Mouse (Mus musculus) intestine, embryonic 15.5 days (tissue): ENCODE results near the gene Cpox. TPM values are rescaled to one million over a fixed set of nuclear protein-coding genes. Genes with fewer than 3 reads are reported as not detected.

ENCODE experiments used
- ATAC-seq: fragments of 200-750 bp; cut with Nextera tagmentation; 2 replicates; pipeline ENCODE4 v1.8.0; 2017; ENCODE audit warnings: moderate TSS enrichment, moderate library complexity
- H3K27ac ChIP-seq: fragments of 300-500 bp; sonication (generic); 2 replicates; pipeline ENCODE4 v1.5.1; 2015; ENCODE audit warnings: mild to moderate bottlenecking, inconsistent platforms
- H3K27me3 ChIP-seq: fragments of 300-500 bp; sonication (generic); replicated peaks from 2 replicates; pipeline ENCODE4 v1.6.1; 2015; ENCODE audit warnings: inconsistent platforms
- H3K36me3 ChIP-seq: fragments of 300-500 bp; sonication (generic); 2 replicates; pipeline ENCODE4 v1.6.1; 2015; ENCODE audit warnings: inconsistent platforms
- H3K4me1 ChIP-seq: fragments of 300-500 bp; sonication (generic); replicated peaks from 2 replicates; pipeline ENCODE4 v1.6.1; 2015; ENCODE audit warnings: inconsistent platforms
- H3K4me2 ChIP-seq: fragments of 300-500 bp; sonication (generic); replicated peaks from 2 replicates; pipeline ENCODE4 v1.6.1; 2015; ENCODE audit warnings: mild to moderate bottlenecking, inconsistent platforms
- H3K4me3 ChIP-seq: fragments of 300-500 bp; sonication (generic); replicated peaks from 2 replicates; pipeline ENCODE4 v1.5.1; 2015; ENCODE audit warnings: inconsistent platforms
- H3K9ac ChIP-seq: fragments of 300-500 bp; sonication (generic); 2 replicates; pipeline ENCODE4 v1.6.1; 2015; ENCODE audit warnings: inconsistent platforms
- H3K9me3 ChIP-seq: fragments of 300-500 bp; sonication (generic); 2 replicates; pipeline ENCODE4 v1.6.1; 2016; ENCODE audit warnings: inconsistent platforms
- WGBS: fragments of 180-500 bp; shearing (Covaris S2); methylation state at CpG from one replicate; pipeline ENCODE4 v1.1.7; 2015; 5-methylcytosine and 5-hydroxymethylcytosine counted together
- polyA plus RNA-seq: library from polyadenylated mRNA; unstranded; fragments of >200 nt; fragmentation: Nextera tagmentation; extraction: Ambion mirVana; gene quantifications from 2 replicates; pipeline ENCODE4 v1.2.1, GENCODE M21; 2015

Cpox gene
- polyA plus RNA-seq: 58.4 and 71.3 TPM in 2 replicates

GRCm38 (mm10) chr16:58669917-58670630 lies at the start of gene Cpox:
Gene Cpox (plus strand): TSS chr16:58670292.
- peak; percentile 99 for ATAC-seq
- Histone ChIP-seq H3K27me3 (no peaks in the 10 kb centered on the region), H3K27ac (peak within 1 kb of the TSS; percentile 86), H3K36me3 (no peaks in the 10 kb centered on the region), H3K9ac (peak within 1 kb of the TSS; percentile 79), H3K4me2 (peak within 1 kb of the TSS; percentile 80), H3K4me3 (peak within 1 kb of the TSS; percentile 71), H3K9me3 (no peaks in the 10 kb centered on the region), H3K4me1 (no peaks in the 10 kb centered on the region)
- under 1% methylated on average over 51 of the region's 51 CpGs for WGBS

GRCm38 (mm10) chr16:58622377-58622776 lies 47.7 kb upstream of the Cpox start:
- Histone ChIP-seq H3K4me2 (no peak overlapping the region), H3K9me3 (no peaks in the 10 kb centered on the region), H3K9ac (no peak overlapping the region), H3K27ac (no peak overlapping the region), H3K4me1 (no peaks in the 10 kb centered on the region), H3K4me3 (no peak overlapping the region), H3K27me3 (no peaks in the 10 kb centered on the region), H3K36me3 (no peaks in the 10 kb centered on the region)
- ATAC-seq: no peak
- 84% methylated on average over 3 of the region's 3 CpGs for WGBS

GRCm38 (mm10) chr16:58623114-58623513 lies 47.0 kb upstream of the Cpox start:
- Histone ChIP-seq H3K4me2 (no peak overlapping the region), H3K9me3 (no peaks in the 10 kb centered on the region), H3K4me3 (no peak overlapping the region), H3K36me3 (no peaks in the 10 kb centered on the region), H3K9ac (no peak overlapping the region), H3K4me1 (no peaks in the 10 kb centered on the region), H3K27ac (no peak overlapping the region), H3K27me3 (no peaks in the 10 kb centered on the region)
- no peak for ATAC-seq
- 58% methylated on average over 4 of the region's 4 CpGs for whole genome bisulfite sequencing

- Histone ChIP-seq H3K9me3 (no peaks in the 10 kb centered on the region), H3K9ac (no peak overlapping the region), H3K4me2 (no peak overlapping the region), H3K36me3 (no peaks in the 10 kb centered on the region), H3K4me1 (no peaks in the 10 kb centered on the region), H3K4me3 (no peak overlapping the region), H3K27me3 (no peaks in the 10 kb centered on the region), H3K27ac (no peak overlapping the region)
- 87% methylated on average over 6 of the region's 6 CpGs for WGBS
- ATAC-seq: peak; percentile 49; the same call in 1 of the 2 replicates
These were observed 46.1 kb upstream of the Cpox start for GRCm38 (mm10) chr16:58623944-58624343.

DNA sequence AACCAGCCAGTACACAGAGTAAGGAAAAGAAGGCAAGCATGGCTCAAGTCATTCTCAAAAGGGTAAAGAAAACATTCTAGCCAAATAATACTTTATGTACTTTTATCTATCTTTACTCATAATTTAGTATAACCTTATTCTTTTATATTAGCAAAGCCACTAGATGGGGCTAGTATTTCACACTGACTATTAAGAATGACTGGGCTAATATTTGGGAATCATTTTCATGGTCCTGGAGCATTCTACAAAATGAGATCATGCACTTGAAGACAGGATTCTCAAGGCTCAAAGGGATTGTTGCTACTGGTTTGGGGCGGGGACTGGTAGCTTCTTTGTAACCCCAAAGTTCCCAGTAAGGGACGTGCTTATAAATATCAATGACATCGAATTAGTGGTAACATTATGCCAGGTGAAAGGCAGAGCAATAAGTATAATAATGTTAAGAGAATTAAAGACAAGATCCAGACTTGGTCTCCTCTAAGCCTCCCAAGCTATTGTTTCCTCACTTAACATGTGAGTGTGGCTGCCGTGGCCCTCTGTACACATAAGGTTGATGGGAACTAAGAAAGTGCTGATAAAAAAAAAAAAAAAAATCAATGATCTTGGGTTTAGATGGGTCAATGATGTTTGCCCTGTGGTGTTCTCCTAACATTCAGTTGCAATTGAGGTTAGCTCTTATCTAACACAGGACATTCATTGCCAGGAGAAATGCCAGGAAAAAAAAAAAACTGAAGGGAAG lies 42.3 kb upstream of the Cpox start:
- Histone ChIP-seq H3K9me3 (no peaks in the 10 kb centered on the region), H3K4me1 (no peaks in the 10 kb centered on the region), H3K4me3 (no peak overlapping the region), H3K27ac (no peak overlapping the region), H3K27me3 (no peaks in the 10 kb centered on the region), H3K9ac (no peak overlapping the region), H3K36me3 (no peaks in the 10 kb centered on the region), H3K4me2 (no peak overlapping the region)
- ATAC-seq: no peak
- 81% methylated on average over 4 of the region's 4 CpGs for WGBS

DNA sequence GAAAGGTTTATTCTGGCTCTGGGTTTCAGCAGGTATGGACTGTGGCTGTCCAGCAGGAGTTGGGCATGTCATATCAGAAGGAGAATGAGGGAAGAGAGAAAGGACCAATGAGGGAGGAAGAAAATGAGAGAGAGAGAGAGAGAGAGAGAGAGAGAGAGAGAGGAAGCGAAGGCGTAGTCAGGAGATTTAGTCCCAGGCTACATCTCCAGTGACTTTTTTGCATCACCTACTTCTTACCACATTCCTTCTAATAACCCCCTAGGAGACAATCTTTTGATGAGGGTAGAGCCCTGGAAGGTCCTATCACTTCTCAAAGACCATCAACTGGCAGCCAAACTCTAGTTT lies 41.8 kb upstream of the Cpox start:
- Histone ChIP-seq H3K9me3 (no peaks in the 10 kb centered on the region), H3K9ac (no peak overlapping the region), H3K4me2 (no peak overlapping the region), H3K27ac (no peak overlapping the region), H3K4me1 (no peaks in the 10 kb centered on the region), H3K36me3 (no peaks in the 10 kb centered on the region), H3K27me3 (no peaks in the 10 kb centered on the region), H3K4me3 (no peak overlapping the region)
- WGBS: 100% methylated on average over 2 of the region's 2 CpGs
- no peak for ATAC-seq

DNA sequence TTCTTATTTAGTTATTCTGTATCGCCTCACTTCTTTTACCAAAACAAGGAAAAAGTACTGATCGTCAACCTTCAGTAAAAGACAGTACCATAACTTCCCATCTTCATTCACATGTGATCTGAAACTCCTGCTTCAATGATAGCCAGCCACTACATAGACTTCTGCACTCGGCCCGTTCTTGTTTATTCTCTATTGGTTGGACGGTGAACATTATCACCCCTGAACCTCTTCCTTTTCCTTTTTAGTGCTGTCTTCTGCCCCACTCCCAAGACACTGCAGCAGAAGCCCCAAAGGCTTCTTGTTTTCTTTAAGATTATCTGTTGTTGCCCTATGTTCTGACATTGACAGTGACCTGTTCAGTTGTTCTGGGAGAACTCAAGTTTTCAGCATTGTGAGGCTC lies 41.1 kb upstream of the Cpox start:
- Histone ChIP-seq H3K27me3 (no peaks in the 10 kb centered on the region), H3K27ac (no peak overlapping the region), H3K36me3 (no peaks in the 10 kb centered on the region), H3K4me3 (no peak overlapping the region), H3K4me1 (no peaks in the 10 kb centered on the region), H3K4me2 (no peak overlapping the region), H3K9ac (no peak overlapping the region), H3K9me3 (no peaks in the 10 kb centered on the region)
- WGBS: 88% methylated on average over 5 of the region's 5 CpGs
- no peak for ATAC-seq

- Histone ChIP-seq H3K27ac (no peak overlapping the region), H3K9me3 (no peaks in the 10 kb centered on the region), H3K36me3 (no peaks in the 10 kb centered on the region), H3K4me2 (no peak overlapping the region), H3K9ac (no peak overlapping the region), H3K4me3 (no peak overlapping the region), H3K27me3 (no peaks in the 10 kb centered on the region), H3K4me1 (no peaks in the 10 kb centered on the region)
- 57% methylated on average over 2 of the region's 2 CpGs for WGBS
- ATAC-seq: no peak
These were observed 40.4 kb upstream of the Cpox start for GRCm38 (mm10) chr16:58629736-58630135.

GRCm38 (mm10) chr16:58635866-58636265 lies 34.2 kb upstream of the Cpox start:
- Histone ChIP-seq H3K4me2 (no peak overlapping the region), H3K27ac (no peak overlapping the region), H3K9ac (no peak overlapping the region), H3K9me3 (no peaks in the 10 kb centered on the region), H3K27me3 (no peaks in the 10 kb centered on the region), H3K36me3 (no peaks in the 10 kb centered on the region), H3K4me1 (no peaks in the 10 kb centered on the region), H3K4me3 (no peak overlapping the region)
- ATAC-seq: no peak
- 52% methylated on average over 2 of the region's 2 CpGs for WGBS

- H3K36me3 ChIP-seq: no peaks in the 10 kb centered on the region
- H3K9ac ChIP-seq: no peak overlapping the region
- H3K4me3 ChIP-seq: no peak overlapping the region
- no peak for ATAC-seq
- no peaks in the 10 kb centered on the region for H3K4me1 ChIP-seq
- H3K27me3 ChIP-seq: no peaks in the 10 kb centered on the region
- H3K27ac ChIP-seq: no peak overlapping the region
- H3K9me3 ChIP-seq: no peaks in the 10 kb centered on the region
- WGBS: 86% methylated on average over 4 of the region's 4 CpGs
- H3K4me2 ChIP-seq: no peak overlapping the region
These were observed 32.6 kb upstream of the Cpox start for GRCm38 (mm10) chr16:58637448-58637847.

- Histone ChIP-seq H3K9me3 (no peaks in the 10 kb centered on the region), H3K4me2 (no peak overlapping the region), H3K27ac (no peak overlapping the region), H3K27me3 (no peaks in the 10 kb centered on the region), H3K4me1 (no peaks in the 10 kb centered on the region), H3K9ac (no peak overlapping the region), H3K4me3 (no peak overlapping the region), H3K36me3 (no peaks in the 10 kb centered on the region)
- WGBS: 78% methylated on average over 7 of the region's 7 CpGs
- ATAC-seq: no peak
These were observed 32.1 kb upstream of the Cpox start for GRCm38 (mm10) chr16:58638016-58638415.

- WGBS: 76% methylated on average over 3 of the region's 3 CpGs
- no peak for ATAC-seq
- Histone ChIP-seq H3K4me3 (no peak within 1 kb of the TSS), H3K4me1 (no peaks in the 10 kb centered on the region), H3K27ac (no peak within 1 kb of the TSS), H3K36me3 (no peaks in the 10 kb centered on the region), H3K4me2 (no peak within 1 kb of the TSS), H3K9me3 (no peaks in the 10 kb centered on the region), H3K27me3 (no peaks in the 10 kb centered on the region), H3K9ac (no peak within 1 kb of the TSS)
These were observed 31.4 kb upstream of the Cpox start, which contains the start of gene E330017A01Rik for GRCm38 (mm10) chr16:58638689-58639175. Gene E330017A01Rik (minus strand): TSS chr16:58638739.

DNA sequence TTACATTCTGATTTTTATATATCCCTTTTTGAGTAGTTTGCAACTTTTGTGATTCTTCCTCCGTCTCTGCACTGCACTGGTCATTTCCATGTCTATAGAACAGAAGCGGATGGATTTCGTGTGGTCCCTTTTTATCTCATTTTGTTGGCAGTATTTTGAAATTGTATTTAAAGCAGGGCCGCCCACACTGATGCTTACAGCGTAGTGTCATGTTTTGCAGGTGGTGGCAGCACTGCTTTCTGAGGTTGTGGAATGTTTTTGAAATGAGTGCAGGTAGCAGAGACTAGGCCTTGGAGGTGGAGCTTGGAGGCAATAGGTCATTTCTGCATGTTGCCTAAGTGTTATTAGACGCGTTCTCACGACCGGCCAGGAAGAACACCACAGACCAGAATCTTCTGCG lies 20.1 kb upstream of the Cpox start:
- H3K36me3 ChIP-seq: no peaks in the 10 kb centered on the region
- no peak overlapping the region for H3K9ac ChIP-seq
- no peak overlapping the region for H3K27ac ChIP-seq
- ATAC-seq: no peak
- no peaks in the 10 kb centered on the region for H3K27me3 ChIP-seq
- WGBS: 95% methylated on average over 10 of the region's 10 CpGs
- H3K4me3 ChIP-seq: no peak overlapping the region
- H3K4me2 ChIP-seq: no peak overlapping the region
- H3K4me1 ChIP-seq: no peaks in the 10 kb centered on the region
- H3K9me3 ChIP-seq: no peaks in the 10 kb centered on the region
